Mouse (Mus musculus) embryonic fibroblast, embryonic 13.5 days (primary cell): ENCODE results near the gene Gmfg.

ENCODE experiments used
- CTCF ChIP-seq: IDR thresholded peaks from 2 replicates; pipeline ENCODE4 v1.5.1; 2011; ENCODE audit warnings: mild to moderate bottlenecking, control low read depth, low read length, moderate library complexity, borderline replicate concordance; ENCODE audit not compliant: insufficient read depth
- POLR2A ChIP-seq: IDR thresholded peaks from 2 replicates; pipeline ENCODE4 v1.6.1; 2011; ENCODE audit warnings: low read depth, mild to moderate bottlenecking, control low read depth, low read length, moderate library complexity

DNA sequence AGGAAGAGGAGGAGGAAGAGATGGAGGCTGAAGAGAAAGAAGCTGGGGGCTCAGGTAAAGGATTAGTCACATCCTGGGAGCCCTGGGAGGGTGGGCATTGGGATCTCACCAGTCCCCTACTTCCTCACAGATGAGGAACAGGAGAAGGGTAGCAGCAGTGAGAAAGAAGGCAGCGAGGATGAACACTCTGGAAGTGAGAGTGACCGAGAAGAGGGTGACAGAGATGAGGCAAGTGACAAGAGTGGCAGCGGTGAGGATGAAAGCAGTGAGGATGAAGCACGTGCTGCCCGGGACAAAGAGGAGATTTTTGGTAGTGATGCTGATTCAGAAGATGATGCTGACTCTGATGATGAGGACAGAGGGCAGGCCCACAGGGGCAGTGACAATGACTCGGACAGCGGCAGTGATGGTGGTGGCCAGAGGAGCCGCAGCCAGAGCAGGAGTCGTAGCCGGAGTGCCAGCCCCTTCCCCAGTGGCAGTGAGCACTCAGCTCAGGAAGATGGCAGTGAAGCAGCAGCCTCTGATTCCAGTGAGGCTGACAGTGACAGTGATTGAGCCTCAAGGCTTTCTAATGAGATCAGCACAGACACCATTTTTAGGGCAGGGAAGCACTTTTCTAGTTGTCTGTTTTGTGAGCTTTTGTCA lies 38.4 kb upstream of the Gmfg start:
- TF ChIP-seq CTCF (no peak), POLR2A (no peak)
